In genomic region chr10:128934997-128935787, GRCm38 (mm10) we compare ENCODE assay signal across 1 mouse cellular context.
TF ChIP-seq lines count a peak whose summit lies in the region.

No protein-coding gene starts in this region.

TF ChIP-seq in CH12.LX, 34 proteins besides CTCF, POLR2A, EP300 and RAD21:
- TF ChIP-seq RCOR1 (conservative IDR thresholded peaks at IDR 0.05; ENCODE audit: low read depth, low read length) (no peak), CHD2 (IDR thresholded peaks at IDR 0.05; ENCODE audit: low read length) (no peak), TCF12 (IDR thresholded peaks at IDR 0.05; ENCODE audit: low read depth, low read length) (no peak), JUN (IDR thresholded peaks at IDR 0.05; ENCODE audit: insufficient read depth, low read depth, low read length) (no peak), SMC3 (IDR thresholded peaks at IDR 0.05; ENCODE audit: low read depth, low read length) (peak; percentile 15), USF1 (IDR thresholded peaks at IDR 0.05; ENCODE audit: low read depth, low read length) (no peak), MAZ (IDR thresholded peaks at IDR 0.05; ENCODE audit: low read depth, low read length) (no peak), SIN3A (IDR thresholded peaks at IDR 0.05; ENCODE audit: low read length) (no peak)
